11 mouse cellular contexts compared by ENCODE assay signal in the genomic region with DNA sequence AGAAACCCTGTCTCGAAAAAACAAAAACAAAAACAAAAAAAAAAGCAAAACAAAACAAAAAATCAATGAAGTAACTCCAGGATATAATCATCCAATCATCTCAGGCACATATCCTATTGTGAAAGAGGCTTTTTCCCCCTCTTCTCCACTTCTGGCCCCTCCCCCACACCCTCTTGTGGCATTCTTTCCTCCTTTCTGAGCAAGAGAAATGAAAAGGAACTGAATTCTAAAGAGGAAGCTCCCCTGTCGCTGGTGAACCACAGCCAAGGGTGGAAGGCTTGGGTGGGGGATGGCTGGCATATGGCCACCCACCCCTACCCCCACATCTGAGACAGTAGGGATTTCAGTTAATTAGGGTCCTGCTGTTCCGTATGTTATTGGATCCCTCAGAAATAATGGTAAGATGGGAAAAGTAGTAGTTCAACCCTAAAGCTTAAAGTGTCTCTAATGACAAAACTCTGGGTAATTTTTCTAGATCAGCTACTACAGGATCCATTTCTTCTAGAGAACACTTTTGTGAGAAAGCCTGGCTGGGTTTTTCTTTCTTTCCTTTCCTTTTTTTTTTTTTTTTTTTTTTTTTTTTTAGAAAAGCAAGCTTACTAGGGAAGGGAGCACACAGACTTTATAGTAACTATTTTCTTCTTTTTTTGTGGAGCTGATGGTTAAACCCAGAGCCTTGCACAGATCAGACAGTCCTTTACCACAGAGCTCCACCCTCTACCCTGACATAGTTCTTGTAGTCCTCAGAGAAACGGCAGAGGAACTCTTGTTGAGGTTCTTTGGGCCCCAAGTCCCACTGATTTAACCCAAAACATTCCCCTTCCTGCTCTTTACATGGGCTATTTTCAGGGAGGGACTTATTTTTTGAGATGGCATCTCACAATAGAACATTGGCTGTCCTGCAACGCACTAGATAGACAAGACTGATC. TPM values are rescaled to one million over a fixed set of nuclear protein-coding genes. Genes with fewer than 3 reads are reported as not detected.
DNase-seq lines count a peak whose midpoint lies in the region; ATAC-seq and TF ChIP-seq lines count a peak whose summit lies in the region.
"Had no signal": no experiment of that assay in that cellular context is flagged by ENCODE, and none has a peak within 500 bp of the region (broad histone marks: within the 10 kb centered on the region; RNA-seq: fewer than 3 reads in every experiment).

No protein-coding gene starts in this region.

- H3K4me3 ChIP-seq in thymus, adult 2 months (ENCODE audit: control insufficient read depth, insufficient read depth, low read length) = no peak overlapping the region

- TF ChIP-seq CTCF in thymus, adult 2 months (IDR thresholded peaks at IDR 0.05; ENCODE audit: borderline replicate concordance, control insufficient read depth, extremely low read depth, insufficient read depth, low read length, poor library complexity) = no peak

- H3K27me3 ChIP-seq in thymus, adult 2 months (ENCODE audit: control insufficient read depth, insufficient read depth, low read length) = no peaks in the 10 kb centered on the region

- peak; percentile 35 to 45 for DNase-seq in cerebellum, postnatal 10 days
- DNase-seq in cerebellum, postnatal 14 days = no peak
- DNase-seq in layer of hippocampus, adult 11-12 months (ENCODE audit: low spot score) = peak; percentile 68
- DNase-seq in layer of hippocampus, postnatal 10 days (ENCODE audit: low spot score in 2 of 2) = no peak
- peak; percentile 34 for DNase-seq in induced T-regulatory cell, adult 2 months (ENCODE audit: low read depth)
- DNase-seq in thymus, adult 2 months = peak; percentile 71
- no peak for DNase-seq in frontal cortex, postnatal 25 days (ENCODE audit: low spot score in 2 of 2)
- DNase-seq: adrenal gland, adult 2 months had no signal

- H3K4me1 ChIP-seq in thymus, adult 2 months (replicated peaks; ENCODE audit: control insufficient read depth, insufficient read depth, low read length) = peaks cover 53% of the 10 kb centered on the region

- WGBS in thymus, adult 2 months = 15% methylated on average over 5 of the region's 5 CpGs

- H3K36me3 ChIP-seq in thymus, adult 2 months (ENCODE audit: control insufficient read depth, insufficient read depth, low read length) = no peaks in the 10 kb centered on the region

- TF ChIP-seq POLR2A in thymus, adult 2 months (IDR thresholded peaks at IDR 0.05; ENCODE audit: control insufficient read depth, extremely low read depth, insufficient read depth, low read length, poor library complexity) = no peak

- H3K27ac ChIP-seq in thymus, adult 2 months (ENCODE audit: control insufficient read depth, insufficient read depth, low read length) = peak overlapping the region; percentile 95

- ATAC-seq in activated CD4-positive, CD25-positive, alpha-beta regulatory T cell, adult 4 months = no peak

RNA-seq across cellular contexts. Expression of gene Gm10392, which starts 1.9 kb away (rescaled TPM):
- total RNA-seq in layer of hippocampus, postnatal 10 days (2021) = not detected
- polyA plus RNA-seq in thymus, adult 2 months (2012; rRNA removed) = 3.2 and 3.6 TPM in 2 replicates
- 1 to 10 TPM in 1 of 2 experiments, under 1 TPM in 1; 0.85 to 1.6 TPM for polyA plus RNA-seq in activated CD4-positive, CD25-positive, alpha-beta regulatory T cell, adult 4 months (2017; shearing (Covaris generic))
- total RNA-seq: adrenal gland, adult 2 months had no signal
- polyA plus RNA-seq: adrenal gland, adult 2 months; limb, embryonic 11.5 days; small intestine, adult 2 months had no signal

RNA-seq across cellular contexts. Expression of gene Trp53i13, which starts 5.1 kb away (rescaled TPM):
- 1 to 10 TPM; 6.5 to 7.9 TPM for total RNA-seq in layer of hippocampus, postnatal 10 days (2021)
- 72.7 and 74.2 TPM in 2 replicates for polyA plus RNA-seq in thymus, adult 2 months (2012; rRNA removed)
- 10 to 100 TPM in 1 of 2 experiments, 1 to 10 TPM in 1; 9.8 to 11.2 TPM for polyA plus RNA-seq in activated CD4-positive, CD25-positive, alpha-beta regulatory T cell, adult 4 months (2017; shearing (Covaris generic))

RNA-seq across cellular contexts. Expression of gene Abhd15, which starts 5.9 kb away (rescaled TPM):
- total RNA-seq in layer of hippocampus, postnatal 10 days (2021) = 1 to 10 TPM; 1.1 to 1.2 TPM
- 14.2 and 18.9 TPM in 2 replicates for polyA plus RNA-seq in thymus, adult 2 months (2012; rRNA removed)
- 1 to 10 TPM; 2.3 to 2.6 TPM for polyA plus RNA-seq in activated CD4-positive, CD25-positive, alpha-beta regulatory T cell, adult 4 months (2017; shearing (Covaris generic))

RNA-seq across cellular contexts. Expression of gene Git1, which starts 27.5 kb away (rescaled TPM):
- 100 to 1,000 TPM; 151 to 166 TPM for total RNA-seq in layer of hippocampus, postnatal 10 days (2021)
- polyA plus RNA-seq in thymus, adult 2 months (2012; rRNA removed) = 99.0 and 100 TPM in 2 replicates
- polyA plus RNA-seq in activated CD4-positive, CD25-positive, alpha-beta regulatory T cell, adult 4 months (2017; shearing (Covaris generic)) = 1 to 10 TPM; 8.6 to 9.2 TPM

RNA-seq across cellular contexts. Expression of gene Ankrd13b, which starts 31.4 kb away (rescaled TPM):
- total RNA-seq in layer of hippocampus, postnatal 10 days (2021) = 100 to 1,000 TPM; 149 to 153 TPM
- 47.4 and 52.7 TPM in 2 replicates for polyA plus RNA-seq in thymus, adult 2 months (2012; rRNA removed)
- polyA plus RNA-seq in activated CD4-positive, CD25-positive, alpha-beta regulatory T cell, adult 4 months (2017; shearing (Covaris generic)) = 1 to 10 TPM in 1 of 2 experiments, under 1 TPM in 1; 0.93 to 1.2 TPM

Comparison
In these comparisons a context has a peak if more than half of its experiments do, and no peak if none do; other contexts are left out.
1. DNase-seq: peak in cerebellum, postnatal 10 days (2 of 2), layer of hippocampus, adult 11-12 months (single experiment), induced T-regulatory cell, adult 2 months (single experiment) and thymus, adult 2 months (single experiment); none in cerebellum, postnatal 14 days (0 of 2), layer of hippocampus, postnatal 10 days (0 of 2) and frontal cortex, postnatal 25 days (0 of 2).